8 mouse cellular contexts compared by ENCODE assay signal in genomic region chr2:153478583-153478982, GRCm38 (mm10). TPM values are rescaled to one million over a fixed set of nuclear protein-coding genes. Genes with fewer than 3 reads are reported as not detected.
DNase-seq lines count a peak whose midpoint lies in the region; ATAC-seq lines count a peak whose summit lies in the region.

No protein-coding gene starts in this region.

- H3K4me2 ChIP-seq in intestine, embryonic 15.5 days (replicated peaks): no peak overlapping the region
- no peak overlapping the region for H3K4me2 ChIP-seq in limb, embryonic 13.5 days (replicated peaks)
- no peak overlapping the region for H3K4me2 ChIP-seq in midbrain, embryonic 13.5 days (replicated peaks)

- no peaks in the 10 kb centered on the region for H3K27me3 ChIP-seq in intestine, embryonic 15.5 days (replicated peaks)
- H3K27me3 ChIP-seq in limb, embryonic 13.5 days: peaks cover 9% of the 10 kb centered on the region; the same call in 1 of the 2 replicates
- H3K27me3 ChIP-seq in midbrain, embryonic 13.5 days: 0 out of 2 replicates have a peak, but pooled peaks cover 3% of the 10 kb centered on the region

- peaks cover 27% of the 10 kb centered on the region for H3K4me1 ChIP-seq in intestine, embryonic 15.5 days (replicated peaks)
- peaks cover 43% of the 10 kb centered on the region for H3K4me1 ChIP-seq in limb, embryonic 13.5 days
- H3K4me1 ChIP-seq in midbrain, embryonic 13.5 days (replicated peaks): peaks cover 43% of the 10 kb centered on the region

- H3K36me3 ChIP-seq in intestine, embryonic 15.5 days: no peaks in the 10 kb centered on the region
- no peaks in the 10 kb centered on the region for H3K36me3 ChIP-seq in limb, embryonic 13.5 days
- H3K36me3 ChIP-seq in midbrain, embryonic 13.5 days: 0 out of 2 replicates have a peak, but pooled peaks cover 2% of the 10 kb centered on the region

- H3K9me3 ChIP-seq in intestine, embryonic 15.5 days: no peaks in the 10 kb centered on the region
- no peaks in the 10 kb centered on the region for H3K9me3 ChIP-seq in limb, embryonic 13.5 days
- no peaks in the 10 kb centered on the region for H3K9me3 ChIP-seq in midbrain, embryonic 13.5 days

- DNase-seq in 3T3-L1 (ENCODE audit: low read depth, low spot score): peak; percentile 80
- DNase-seq in adrenal gland, adult 18-20 months (ENCODE audit: low spot score in 2 of 2): peak; percentile 58 to 63
- peak; percentile 76 for DNase-seq in embryo, embryonic 9.5 days (ENCODE audit: extremely low spot score)
- peak; percentile 95 for DNase-seq in heart, adult 11 months
- peak; percentile 41 to 66 for DNase-seq in spleen, postnatal 14 days (ENCODE audit: low spot score in 2 of 2)

- 0 out of 2 replicates have a peak overlapping the region, but pooled peaks have one; percentile 14 for H3K9ac ChIP-seq in intestine, embryonic 15.5 days
- H3K9ac ChIP-seq in limb, embryonic 13.5 days: no peak overlapping the region
- no peak overlapping the region; the same call in 1 of the 2 replicates for H3K9ac ChIP-seq in midbrain, embryonic 13.5 days (replicated peaks)

- no peak overlapping the region for H3K27ac ChIP-seq in intestine, embryonic 15.5 days
- H3K27ac ChIP-seq in limb, embryonic 13.5 days: peak overlapping the region; percentile 39; the same call in 1 of the 2 replicates
- H3K27ac ChIP-seq in midbrain, embryonic 13.5 days: no peak overlapping the region

- WGBS in intestine, embryonic 15.5 days: 14% methylated on average over 4 of the region's 4 CpGs
- WGBS in limb, embryonic 13.5 days: 11% methylated on average over 4 of the region's 4 CpGs
- 5% methylated on average over 4 of the region's 4 CpGs for WGBS in midbrain, embryonic 13.5 days

- no peak overlapping the region for H3K4me3 ChIP-seq in intestine, embryonic 15.5 days (replicated peaks)
- H3K4me3 ChIP-seq in limb, embryonic 13.5 days: no peak overlapping the region
- no peak overlapping the region for H3K4me3 ChIP-seq in midbrain, embryonic 13.5 days (replicated peaks)

- peak; percentile 75 for ATAC-seq in intestine, embryonic 15.5 days
- peak; percentile 78 for ATAC-seq in limb, embryonic 13.5 days (ENCODE audit: low FRiP score, low read depth)
- peak; percentile 74 for ATAC-seq in midbrain, embryonic 13.5 days

RNA-seq across cellular contexts. Expression of gene 4930404H24Rik, which starts 14.0 kb away (rescaled TPM):
- total RNA-seq in adrenal gland, adult 18-20 months (2021): not detected
- not detected in 2 replicates for polyA plus RNA-seq in intestine, embryonic 15.5 days (2015; fragmentation: Nextera tagmentation; extraction: Ambion mirVana)
- polyA plus RNA-seq in limb, embryonic 13.5 days (2015; fragmentation: Nextera tagmentation; extraction: Ambion mirVana): not detected in 2 replicates
- polyA plus RNA-seq in midbrain, embryonic 13.5 days (2015; fragmentation: Nextera tagmentation; extraction: Ambion mirVana): not detected in 2 replicates

RNA-seq across cellular contexts. Expression of gene Nol4l, which starts 51.2 kb away (rescaled TPM):
- 10 to 100 TPM in 1 of 2 experiments, 1 to 10 TPM in 1; 9.4 to 13.2 TPM for total RNA-seq in adrenal gland, adult 18-20 months (2021)
- 25.6 and 27.1 TPM in 2 replicates for polyA plus RNA-seq in intestine, embryonic 15.5 days (2015; fragmentation: Nextera tagmentation; extraction: Ambion mirVana)
- polyA plus RNA-seq in limb, embryonic 13.5 days (2015; fragmentation: Nextera tagmentation; extraction: Ambion mirVana): 11.8 and 13.2 TPM in 2 replicates
- 41.9 and 43.9 TPM in 2 replicates for polyA plus RNA-seq in midbrain, embryonic 13.5 days (2015; fragmentation: Nextera tagmentation; extraction: Ambion mirVana)
